Mouse (Mus musculus) liver, adult 2 months (tissue): ENCODE data around the gene Cry2.

ENCODE experiments used
- CTCF ChIP-seq: fragments of 200-500 bp; IDR thresholded peaks from 2 replicates; pipeline ENCODE4 v1.5.1; 2011; ENCODE audit warnings: low read depth, low read length, control low read depth
- POLR2A ChIP-seq: fragments of 200-500 bp; IDR thresholded peaks from 2 replicates; pipeline ENCODE4 v1.6.1; 2011; ENCODE audit warnings: low read length, control low read depth; ENCODE audit not compliant: insufficient read depth; ENCODE audit errors: extremely low read depth

- TF ChIP-seq CTCF (no peak), POLR2A (no peak)
Measured at GRCm38 (mm10) chr2:92395535-92395934, 38.3 kb downstream of the Cry2 start.
